Mouse (Mus musculus): ENCODE results near the gene Arhgdia. TPM values are rescaled to one million over a fixed set of nuclear protein-coding genes. Genes with fewer than 3 reads are reported as not detected.

Arhgdia gene
- 166 and 185 TPM in 2 replicates for total RNA-seq (2017)

GRCm38 (mm10) chr11:120581490-120582267 is at the start of gene Arhgdia:
Gene Arhgdia (minus strand): TSS chr11:120581624.
- ATAC-seq (ENCODE audit: extremely low read depth, insufficient number of reproducible peaks, low FRiP score, poor library complexity, severe bottlenecking) = peak; percentile 23; the same call in 1 of the 2 replicates

DNA sequence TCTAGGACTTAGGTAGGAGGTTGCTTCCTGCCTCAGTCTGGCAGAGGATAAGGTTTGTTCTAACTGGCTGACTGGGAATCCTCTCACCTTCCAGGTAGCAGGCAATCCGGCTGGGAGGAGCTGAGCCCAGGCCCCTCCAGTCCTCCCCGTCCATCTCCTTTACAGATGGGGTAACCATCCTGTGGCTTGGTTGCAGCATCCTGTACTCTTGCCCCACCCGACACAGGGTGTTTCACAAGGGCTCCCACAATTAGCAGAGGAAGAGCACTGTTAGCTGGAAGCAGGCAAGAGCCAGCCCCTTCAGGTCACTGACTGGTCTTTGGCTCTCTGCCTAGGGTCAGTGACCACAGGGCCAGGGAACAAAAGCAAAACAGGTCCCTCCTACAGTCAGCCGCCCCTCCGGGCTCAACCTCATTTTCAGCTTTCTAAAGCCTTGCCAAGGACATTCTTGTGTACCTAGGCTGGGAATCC is 49.0 kb upstream of the Arhgdia start:
- ATAC-seq (ENCODE audit: extremely low read depth, insufficient number of reproducible peaks, low FRiP score, poor library complexity, severe bottlenecking) = peak; percentile 55

DNA sequence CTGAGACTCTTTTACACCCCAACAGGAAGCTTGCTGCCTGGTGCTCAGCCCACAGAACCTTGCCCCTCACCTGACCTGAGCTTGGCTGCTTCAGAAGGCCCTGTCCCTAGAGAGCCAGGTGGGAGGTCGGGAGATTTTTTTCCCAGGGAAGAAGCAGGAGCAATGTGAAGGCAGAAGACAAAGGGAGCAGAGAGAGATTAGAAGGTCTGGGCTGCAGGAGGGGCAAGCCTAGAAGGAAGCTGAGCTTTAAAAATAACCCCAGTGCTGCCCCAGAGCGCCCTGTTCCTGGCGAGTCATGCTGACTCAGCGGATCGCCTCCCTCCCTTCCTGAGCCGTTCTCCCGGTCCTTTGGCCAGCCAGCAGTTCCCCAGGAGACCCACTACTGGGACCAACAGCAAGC is 48.5 kb upstream of the Arhgdia start:
- no peak for ATAC-seq (ENCODE audit: extremely low read depth, insufficient number of reproducible peaks, low FRiP score, poor library complexity, severe bottlenecking)

DNA sequence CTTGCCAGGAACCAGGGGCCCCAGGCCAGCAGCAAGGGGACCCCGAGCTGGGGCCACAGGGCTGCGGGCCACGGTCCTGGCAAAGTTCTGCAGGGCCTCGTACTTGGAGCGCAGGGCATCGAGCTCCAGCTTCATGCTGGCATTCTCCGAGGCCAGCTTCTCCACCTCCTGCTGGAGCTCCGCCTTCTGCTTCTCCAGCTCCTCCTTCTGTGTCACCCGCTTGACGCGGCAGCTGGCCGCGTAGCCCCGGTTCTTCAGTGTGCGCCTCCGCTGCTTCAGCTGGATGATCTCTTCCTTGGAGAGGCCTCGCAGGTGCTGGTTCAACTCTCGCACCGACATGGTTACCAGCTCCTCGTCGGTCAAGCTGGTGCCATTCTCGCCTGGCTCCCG is 47.9 kb upstream of the Arhgdia start:
- peak; percentile 31; the same call in 1 of the 2 replicates for ATAC-seq (ENCODE audit: extremely low read depth, insufficient number of reproducible peaks, low FRiP score, poor library complexity, severe bottlenecking)

DNA sequence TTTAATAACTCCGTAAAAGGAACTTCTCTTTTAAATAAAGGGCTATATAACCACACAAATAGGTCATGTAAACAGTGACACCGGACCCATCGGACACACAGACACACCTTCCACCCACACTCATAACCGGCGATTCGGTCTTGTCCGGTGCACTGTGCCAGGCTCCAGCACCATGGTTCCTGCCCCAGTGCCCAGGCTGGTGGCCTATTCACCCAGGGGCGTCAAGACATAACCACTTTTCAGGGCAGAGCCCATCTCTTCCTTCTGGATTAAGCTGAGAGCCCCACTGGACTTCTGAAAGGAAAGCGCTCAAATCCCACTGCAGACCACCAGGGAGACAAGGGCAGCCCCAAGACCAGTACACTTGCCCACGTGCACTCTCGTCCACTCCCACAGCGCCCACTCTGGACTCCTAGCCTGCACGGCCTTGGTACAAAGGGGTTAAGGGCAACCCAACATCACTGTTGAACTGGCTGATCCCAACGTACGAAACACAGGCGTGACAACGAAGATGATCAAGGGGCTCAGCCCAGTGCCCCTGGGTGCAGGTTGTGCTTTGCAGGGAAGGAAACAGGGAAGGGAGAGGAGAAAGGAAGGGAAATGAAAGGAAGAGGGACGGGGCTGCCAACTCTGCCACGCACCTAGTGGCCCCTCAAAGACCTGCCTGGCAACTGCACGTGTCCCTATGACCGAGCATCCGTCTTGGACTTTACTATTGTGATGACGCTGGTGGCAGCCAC is 47.3 kb upstream of the Arhgdia start:
- ATAC-seq (ENCODE audit: extremely low read depth, insufficient number of reproducible peaks, low FRiP score, poor library complexity, severe bottlenecking) = no peak

- peak; percentile 58 for ATAC-seq (ENCODE audit: extremely low read depth, insufficient number of reproducible peaks, low FRiP score, poor library complexity, severe bottlenecking)
Observed at GRCm38 (mm10) chr11:120627468-120628300, 46.3 kb upstream of the Arhgdia start.

DNA sequence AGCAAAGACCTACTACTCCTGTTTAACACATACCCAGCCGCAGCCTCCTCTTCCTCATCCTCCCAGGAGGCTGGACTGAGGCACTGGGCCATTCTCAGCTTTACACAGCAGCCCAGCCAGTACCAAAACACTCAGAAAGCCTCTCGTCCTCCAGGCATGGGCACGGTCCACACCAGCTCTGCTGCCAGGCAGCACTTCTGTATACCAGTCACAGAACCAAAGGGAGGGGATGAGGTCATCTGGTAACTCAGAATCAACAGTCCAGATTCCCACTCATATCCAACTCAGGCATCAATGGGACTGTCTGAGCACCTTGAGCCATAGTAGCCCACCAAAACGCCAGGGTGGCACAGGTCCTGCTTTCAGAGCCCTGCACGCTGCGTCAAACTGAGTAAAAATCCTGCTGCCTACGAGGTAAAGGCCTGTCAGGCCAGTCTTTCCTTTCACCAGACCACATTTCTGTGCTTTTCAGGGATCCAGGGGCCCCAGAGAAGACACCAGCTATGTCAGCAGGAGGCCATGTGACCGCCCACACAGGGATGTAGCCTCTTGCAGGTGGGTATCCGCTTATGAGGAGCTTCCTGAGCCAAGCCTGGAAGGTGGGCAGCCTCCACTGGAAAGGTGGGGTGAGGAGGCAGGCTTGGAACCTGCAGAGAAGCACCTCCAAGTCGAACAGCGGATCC is 45.5 kb upstream of the Arhgdia start:
- ATAC-seq (ENCODE audit: extremely low read depth, insufficient number of reproducible peaks, low FRiP score, poor library complexity, severe bottlenecking) = no peak

DNA sequence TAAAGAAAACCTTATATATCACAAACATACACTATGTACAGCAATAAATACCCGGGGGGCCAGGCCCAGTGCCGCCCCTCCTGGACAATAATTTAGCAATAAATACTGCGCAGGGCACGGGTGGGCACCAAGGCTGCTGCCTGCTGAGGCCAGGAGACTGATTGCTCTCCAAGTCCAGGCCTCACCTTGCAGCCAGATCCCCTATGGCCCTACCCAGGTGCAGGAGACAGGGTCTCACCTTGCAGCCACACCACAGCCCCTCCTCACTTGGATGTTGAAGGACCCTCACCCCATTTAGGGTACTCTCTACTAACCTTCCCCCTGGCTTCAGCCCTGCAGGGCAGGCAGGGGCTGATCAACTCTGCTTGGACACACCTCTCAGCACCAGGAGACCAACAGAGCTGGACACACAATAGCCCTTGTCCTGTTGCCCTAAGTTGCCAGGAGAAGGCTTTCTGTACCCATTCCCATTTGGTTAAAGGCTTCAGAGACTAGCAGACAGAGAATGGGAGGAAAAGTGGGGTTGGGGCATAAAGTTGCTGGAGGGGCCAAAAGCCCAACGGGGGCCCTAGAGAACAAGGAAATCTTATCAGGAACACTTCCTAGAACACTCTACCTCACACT is 43.8 kb upstream of the Arhgdia start, which contains the start of gene Sirt7:
Gene Sirt7, minus strand, starts transcription at position 89 of the 624 bp plus-strand sequence.
- ATAC-seq (ENCODE audit: extremely low read depth, insufficient number of reproducible peaks, low FRiP score, poor library complexity, severe bottlenecking) = no peak

GRCm38 (mm10) chr11:120624680-120625111 is 43.3 kb upstream of the Arhgdia start:
- ATAC-seq (ENCODE audit: extremely low read depth, insufficient number of reproducible peaks, low FRiP score, poor library complexity, severe bottlenecking) = 0 out of 2 replicates have a peak, but pooled peaks have one; percentile 31

DNA sequence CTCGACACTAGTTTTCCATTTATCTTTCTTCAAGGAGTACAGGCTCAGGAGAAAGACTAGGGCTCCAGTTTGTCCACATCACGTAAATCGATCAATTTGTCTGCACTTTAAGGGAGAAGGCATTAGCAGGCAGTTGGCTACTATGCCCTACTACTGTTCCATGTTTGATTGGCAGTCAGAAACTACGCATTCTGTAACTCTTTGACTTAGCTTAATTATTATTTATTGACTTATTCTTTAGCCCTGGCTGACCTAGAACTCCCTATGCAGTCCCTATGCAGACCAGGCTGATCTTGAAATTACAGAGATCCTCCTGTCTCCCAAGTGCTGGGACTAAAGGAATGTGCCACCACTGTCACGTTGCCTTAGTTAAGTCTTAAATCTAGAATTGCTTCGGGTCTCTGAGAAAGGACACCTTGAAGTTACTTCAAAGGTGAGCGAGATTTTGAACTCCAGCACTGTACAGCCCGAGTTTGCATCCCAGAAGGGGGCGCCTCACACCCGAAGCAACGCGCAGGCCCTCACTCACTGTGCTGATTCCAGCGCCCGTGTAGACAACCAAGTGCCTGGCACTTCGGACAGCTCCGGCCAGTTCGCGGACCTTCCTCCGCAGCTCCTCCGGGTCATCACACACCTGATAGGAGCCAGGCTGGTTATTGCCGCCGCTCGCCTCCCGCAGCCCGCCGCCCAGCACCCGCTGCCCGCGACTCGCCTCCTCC is 42.7 kb upstream of the Arhgdia start:
- peak; percentile 36; the same call in 1 of the 2 replicates for ATAC-seq (ENCODE audit: extremely low read depth, insufficient number of reproducible peaks, low FRiP score, poor library complexity, severe bottlenecking)

DNA sequence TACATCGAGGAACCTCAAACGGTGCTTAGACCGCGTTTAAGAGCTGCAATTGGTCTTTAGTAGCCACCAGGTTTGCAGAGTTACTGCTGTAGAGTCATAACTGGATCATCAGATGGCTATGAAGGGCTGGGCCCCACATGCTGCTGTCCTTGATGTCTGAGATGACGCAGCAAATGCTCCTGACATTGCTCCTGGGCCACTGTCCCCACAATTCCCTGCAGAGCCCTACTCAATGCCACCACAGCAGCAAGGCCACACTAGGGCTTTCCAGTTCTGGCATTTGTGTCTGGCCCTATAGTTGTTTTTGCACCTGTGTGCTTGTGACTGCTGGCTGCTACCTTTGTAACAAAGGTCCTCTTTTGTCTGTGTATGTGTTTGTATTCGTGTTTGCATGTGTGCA is 41.4 kb upstream of the Arhgdia start:
- no peak for ATAC-seq (ENCODE audit: extremely low read depth, insufficient number of reproducible peaks, low FRiP score, poor library complexity, severe bottlenecking)

DNA sequence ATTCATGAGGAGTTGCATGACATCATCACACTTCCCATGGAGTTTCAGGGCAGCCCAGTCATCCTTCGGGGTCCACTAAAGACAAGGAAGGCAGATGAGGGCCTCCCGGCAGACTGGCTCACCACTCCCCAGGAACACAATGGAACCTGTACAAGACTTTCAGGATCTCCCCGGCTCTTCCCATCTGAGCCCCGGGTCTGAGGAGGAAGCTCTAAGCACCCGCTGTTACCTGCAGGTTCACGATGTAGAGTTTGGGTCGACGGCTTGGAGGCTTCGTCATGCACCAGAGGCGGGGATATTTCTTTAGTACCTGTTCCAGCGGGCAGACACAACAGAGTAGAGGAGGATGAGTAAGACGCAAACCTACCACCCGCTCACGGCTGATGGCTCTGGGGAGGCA is 38.8 kb upstream of the Arhgdia start:
- no peak for ATAC-seq (ENCODE audit: extremely low read depth, insufficient number of reproducible peaks, low FRiP score, poor library complexity, severe bottlenecking)

DNA sequence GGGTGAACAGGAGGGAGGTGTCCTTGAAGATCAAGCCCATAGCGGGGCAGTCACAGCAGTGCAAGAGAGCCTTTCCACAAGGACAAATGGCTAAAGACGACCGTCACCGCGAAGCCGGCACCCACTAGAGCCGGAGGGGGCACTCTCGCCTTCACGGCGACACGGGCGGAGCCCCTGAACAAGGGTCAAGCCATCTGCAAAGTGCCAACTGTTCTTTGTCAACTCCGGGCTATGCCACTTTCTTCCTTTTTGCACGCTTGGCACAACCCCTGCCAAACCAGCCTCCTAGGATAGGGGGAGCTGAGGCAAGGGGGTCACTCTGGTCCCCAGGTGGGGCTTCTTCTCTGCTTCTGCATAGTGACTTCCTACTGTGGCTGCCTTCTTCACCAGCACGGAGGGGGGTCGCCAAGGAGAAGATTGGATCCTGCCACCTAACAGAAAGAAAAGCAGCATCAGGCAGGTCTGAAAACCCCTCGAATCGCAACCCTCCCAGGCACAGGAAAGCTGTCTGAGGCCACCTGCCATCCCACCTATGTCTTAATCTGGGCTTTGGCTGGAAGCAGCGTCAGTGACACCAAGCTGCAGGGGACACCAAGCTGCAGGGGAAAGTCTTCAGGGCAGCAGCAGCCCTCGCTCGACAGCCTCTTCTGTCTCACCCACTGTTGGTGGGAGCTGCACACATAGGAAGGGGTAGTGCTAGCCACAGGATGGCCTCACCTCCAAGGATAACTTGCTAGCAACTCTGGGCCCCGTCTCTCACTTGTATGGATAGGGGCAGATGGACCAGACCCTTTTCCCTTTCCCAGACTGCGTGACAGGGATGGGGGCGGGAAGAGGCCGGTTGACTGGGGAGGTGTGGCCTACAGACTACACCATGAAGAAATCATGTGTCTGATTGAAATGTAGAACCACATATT is 37.5 kb upstream of the Arhgdia start:
- no peak for ATAC-seq (ENCODE audit: extremely low read depth, insufficient number of reproducible peaks, low FRiP score, poor library complexity, severe bottlenecking)

DNA sequence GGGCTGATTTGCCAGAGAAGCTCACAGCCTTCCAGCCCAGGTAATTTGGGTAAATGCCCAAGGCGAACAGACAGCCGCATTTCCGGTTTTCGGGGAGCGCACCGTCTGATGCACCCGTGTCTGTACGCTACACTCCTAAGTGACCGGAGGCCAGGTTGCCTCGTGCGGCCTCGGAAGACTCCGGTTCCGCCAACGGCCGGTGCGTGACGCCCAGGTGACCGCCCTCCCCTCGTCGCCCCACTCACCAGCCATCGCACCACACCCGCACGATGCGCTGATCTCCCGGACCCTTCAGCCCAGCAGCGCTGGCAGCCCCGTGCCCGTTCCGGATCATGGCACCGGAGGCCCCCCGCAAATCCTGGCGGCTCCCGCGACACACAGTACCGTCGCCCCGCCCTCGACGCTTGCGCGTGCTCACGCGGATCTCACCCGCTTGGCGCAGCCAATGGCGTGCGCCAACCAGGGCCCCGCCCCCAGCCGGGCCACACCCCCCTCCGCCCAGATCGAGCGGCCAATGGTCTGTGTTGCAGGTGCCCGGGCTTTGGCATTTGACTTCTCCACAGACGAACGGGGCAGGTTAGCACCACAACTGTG is 36.2 kb upstream of the Arhgdia start, which contains the start of gene Pcyt2:
Gene Pcyt2, minus strand, starts transcription at position 418 of the 594 bp plus-strand sequence.
- ATAC-seq (ENCODE audit: extremely low read depth, insufficient number of reproducible peaks, low FRiP score, poor library complexity, severe bottlenecking) = peak; percentile 80

DNA sequence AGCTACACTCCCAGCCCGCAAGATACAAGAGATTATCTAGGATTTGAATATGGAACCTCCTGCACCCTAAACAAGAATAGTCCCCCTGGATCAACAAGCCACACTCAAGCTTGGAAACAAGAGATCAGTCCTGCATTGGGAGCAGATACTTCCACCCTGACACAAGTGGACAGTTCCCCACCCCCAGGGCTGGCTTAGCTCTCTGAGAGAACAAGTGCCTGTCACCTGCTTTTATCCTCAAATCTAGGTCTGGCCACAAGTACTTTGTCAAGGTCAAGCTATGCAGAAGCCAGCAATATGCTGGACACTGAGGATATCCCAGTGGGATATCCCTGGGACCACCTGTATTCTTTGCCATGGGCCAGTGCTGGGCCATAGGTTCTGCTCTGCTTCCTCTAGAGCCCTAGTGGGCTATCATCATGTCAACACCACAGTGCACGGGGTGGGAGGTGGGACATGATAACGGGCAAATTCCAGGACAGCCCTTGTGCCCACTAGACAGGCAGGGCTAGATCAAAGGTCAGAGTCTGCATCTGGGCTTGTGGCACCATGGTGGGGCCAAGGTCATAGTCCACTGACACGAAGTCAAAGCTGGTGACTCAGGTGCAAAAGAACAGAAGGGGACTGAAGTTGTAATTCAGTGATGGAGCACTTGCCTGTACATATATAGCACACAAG is 35.3 kb upstream of the Arhgdia start:
- ATAC-seq (ENCODE audit: extremely low read depth, insufficient number of reproducible peaks, low FRiP score, poor library complexity, severe bottlenecking) = no peak

Measured in neutrophil, adult 5-6 weeks (primary cell).